Mouse (Mus musculus) neural tube, embryonic 12.5 days (tissue): ENCODE data around the gene Gm6358. TPM values are rescaled to one million over a fixed set of nuclear protein-coding genes. Genes with fewer than 3 reads are reported as not detected.
"Not testable (repeated sequence)": the region's sequence is repeated elsewhere in the genome, so short reads cannot be mapped to it uniquely, and the experiment has no call there.

Source experiments
- ATAC-seq: fragments of 200-750 bp; cut with Nextera tagmentation; 2 replicates; pipeline ENCODE4 v1.8.0; 2017; ENCODE audit warnings: low read depth, mild to moderate bottlenecking, moderate TSS enrichment, moderate library complexity; ENCODE audit not compliant: low FRiP score
- H3K27ac ChIP-seq: fragments of 300-500 bp; sonication (generic); 2 replicates; pipeline ENCODE4 v1.5.1; 2016
- H3K27me3 ChIP-seq: fragments of 300-500 bp; sonication (generic); replicated peaks from 2 replicates; pipeline ENCODE4 v1.6.1; 2016; ENCODE audit warnings: mild to moderate bottlenecking
- H3K36me3 ChIP-seq: fragments of 300-500 bp; sonication (generic); 2 replicates; pipeline ENCODE4 v1.6.1; 2016; ENCODE audit warnings: mild to moderate bottlenecking
- H3K4me1 ChIP-seq: fragments of 300-500 bp; sonication (generic); 2 replicates; pipeline ENCODE4 v1.6.1; 2016
- H3K4me2 ChIP-seq: fragments of 300-500 bp; sonication (generic); replicated peaks from 2 replicates; pipeline ENCODE4 v1.6.1; 2016; ENCODE audit warnings: mild to moderate bottlenecking
- H3K4me3 ChIP-seq: fragments of 300-500 bp; sonication (generic); 2 replicates; pipeline ENCODE4 v1.5.1; 2016
- H3K9ac ChIP-seq: fragments of 300-500 bp; sonication (generic); 2 replicates; pipeline ENCODE4 v1.6.1; 2016; ENCODE audit warnings: mild to moderate bottlenecking
- H3K9me3 ChIP-seq: fragments of 300-500 bp; sonication (generic); 2 replicates; pipeline ENCODE4 v1.6.1; 2016; ENCODE audit warnings: mild to moderate bottlenecking
- WGBS: fragments of 180-500 bp; shearing (Covaris S2); methylation state at CpG from one replicate; pipeline ENCODE4 v1.1.7; 2016; 5-methylcytosine and 5-hydroxymethylcytosine counted together
- polyA plus RNA-seq: library from polyadenylated mRNA; unstranded; fragments of >200 nt; fragmentation: Nextera tagmentation; extraction: Ambion mirVana; gene quantifications from 2 replicates; pipeline ENCODE4 v1.2.1, GENCODE M21; 2016

Gene Gm6358
- polyA plus RNA-seq, result not detected in 2 replicates

DNA sequence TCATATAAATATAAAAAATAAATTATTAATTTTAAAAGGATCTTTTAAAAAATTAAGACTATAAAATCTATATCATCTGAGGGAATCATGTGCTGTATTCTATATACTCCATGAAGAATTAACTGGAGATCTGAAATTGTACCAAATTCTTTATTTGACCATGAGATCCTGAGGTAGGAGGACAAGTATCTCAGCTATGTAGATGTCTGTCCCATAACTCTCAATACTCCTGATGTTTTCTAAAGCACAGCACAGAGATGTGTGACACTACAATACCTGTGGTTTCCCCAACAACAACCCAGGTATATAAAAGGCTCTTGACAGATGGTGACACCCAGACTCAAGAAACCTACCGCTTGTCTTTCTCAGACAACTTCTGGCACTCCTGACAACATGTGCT lies at the start of gene Gm6358:
Gm6358 (plus strand) TSS at position 301 of the 400 bp plus-strand sequence.
- 96% methylated on average over 1 of the region's 1 CpGs for WGBS
- ATAC-seq, result no peak
- H3K27ac ChIP-seq, result no peak within 1 kb of the TSS
- H3K4me3 ChIP-seq, result no peak within 1 kb of the TSS
- H3K4me2 ChIP-seq, result no peak within 1 kb of the TSS
- no peaks in the 10 kb centered on the region for H3K4me1 ChIP-seq
- no peak within 1 kb of the TSS for H3K9ac ChIP-seq
- H3K9me3 ChIP-seq, result no peaks in the 10 kb centered on the region
- no peaks in the 10 kb centered on the region for H3K36me3 ChIP-seq
- no peaks in the 10 kb centered on the region for H3K27me3 ChIP-seq

- H3K36me3 ChIP-seq, result no peaks in the 10 kb centered on the region
- no peak within 1 kb of the TSS for H3K9ac ChIP-seq
- no peaks in the 10 kb centered on the region for H3K4me1 ChIP-seq
- WGBS, result 90% methylated on average over 1 of the region's 1 CpGs
- no peak within 1 kb of the TSS for H3K4me3 ChIP-seq
- H3K27ac ChIP-seq, result no peak within 1 kb of the TSS
- no peaks in the 10 kb centered on the region for H3K9me3 ChIP-seq
- ATAC-seq, result no peak
- no peak within 1 kb of the TSS for H3K4me2 ChIP-seq
- H3K27me3 ChIP-seq, result no peaks in the 10 kb centered on the region
Measured at GRCm38 (mm10) chr16:89150786-89151185, 10.1 kb downstream of the Gm6358 start, which contains the start of gene Gm10061. Gene Gm10061 (plus strand): TSS chr16:89151086.

- no peak for ATAC-seq
- WGBS, result 88% methylated on average over 4 of the region's 4 CpGs
Measured at GRCm38 (mm10) chr16:89157652-89158051, 17.0 kb downstream of the Gm6358 start, which contains the start of gene Gm9789. Gene Gm9789 (plus strand): TSS chr16:89157952.

GRCm38 (mm10) chr16:89169190-89169589 lies 28.5 kb downstream of the Gm6358 start, which contains the start of gene Gm7735:
Gene Gm7735 (plus strand): TSS chr16:89169490.
- not testable (repeated sequence) for H3K9me3 ChIP-seq, H3K4me1 ChIP-seq, H3K4me3 ChIP-seq, H3K27me3 ChIP-seq, H3K27ac ChIP-seq, H3K9ac ChIP-seq, H3K4me2 ChIP-seq, ATAC-seq, H3K36me3 ChIP-seq

More at GRCm38 (mm10) chr16:89157652-89158051, 17.0 kb downstream of the Gm6358 start, which contains the start of gene Gm9789:
- Histone ChIP-seq H3K9ac (no peak within 1 kb of the TSS), H3K27ac (no peak within 1 kb of the TSS), H3K36me3 (no peaks in the 10 kb centered on the region), H3K4me2 (no peak within 1 kb of the TSS), H3K9me3 (no peaks in the 10 kb centered on the region), H3K4me3 (no peak within 1 kb of the TSS), H3K4me1 (no peaks in the 10 kb centered on the region), H3K27me3 (no peaks in the 10 kb centered on the region)

DNA sequence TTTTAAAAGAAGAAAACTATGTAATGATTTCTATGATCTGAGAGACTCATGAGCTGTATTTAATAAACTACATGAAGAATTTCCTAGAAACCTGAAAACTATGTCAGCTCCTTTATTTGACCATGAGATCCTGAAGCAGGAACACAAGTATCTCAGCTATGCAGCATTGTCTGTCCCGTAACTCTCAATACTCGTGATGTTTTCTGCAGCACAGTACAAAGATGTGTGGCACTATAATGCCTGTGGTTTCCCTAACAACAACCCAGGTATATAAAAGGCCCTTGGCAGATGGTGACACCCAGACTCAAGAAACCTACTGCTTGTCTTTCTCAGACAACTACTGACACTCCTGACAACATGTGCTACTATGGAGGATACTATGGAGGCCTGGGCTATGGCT lies 33.8 kb downstream of the Gm6358 start, which contains the start of gene 1110057P08Rik:
1110057P08Rik (plus strand) TSS at position 301 of the 400 bp plus-strand sequence.
- no peaks in the 10 kb centered on the region for H3K4me1 ChIP-seq
- H3K4me2 ChIP-seq, result no peak within 1 kb of the TSS
- 76% methylated on average over 2 of the region's 2 CpGs for WGBS
- no peaks in the 10 kb centered on the region for H3K27me3 ChIP-seq
- H3K9me3 ChIP-seq, result no peaks in the 10 kb centered on the region
- H3K36me3 ChIP-seq, result no peaks in the 10 kb centered on the region
- no peak within 1 kb of the TSS for H3K27ac ChIP-seq
- H3K9ac ChIP-seq, result no peak within 1 kb of the TSS
- no peak for ATAC-seq
- H3K4me3 ChIP-seq, result no peak within 1 kb of the TSS

DNA sequence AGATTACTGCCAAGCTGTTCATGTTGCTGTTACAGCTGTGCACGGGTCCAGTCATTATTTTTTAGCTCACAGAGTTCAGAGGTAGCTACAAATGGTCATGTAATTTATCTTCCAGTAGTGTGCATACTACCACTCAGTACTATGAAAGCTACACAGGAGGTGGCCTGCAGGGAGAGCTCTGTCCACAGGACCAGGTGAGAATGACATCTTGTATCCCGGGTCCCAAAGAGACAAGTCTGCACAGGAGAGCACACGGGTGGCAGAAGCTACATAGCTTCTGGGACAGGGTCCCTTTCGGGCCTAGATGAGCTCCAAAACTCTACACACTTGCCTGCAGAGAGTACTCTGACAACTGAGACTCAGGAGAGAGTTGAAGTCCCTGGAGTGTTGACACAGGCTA lies 48.0 kb downstream of the Gm6358 start:
- no peak overlapping the region for H3K27ac ChIP-seq
- no peaks in the 10 kb centered on the region for H3K36me3 ChIP-seq
- no peak overlapping the region for H3K4me3 ChIP-seq
- H3K4me2 ChIP-seq, result no peak overlapping the region
- H3K4me1 ChIP-seq, result no peaks in the 10 kb centered on the region
- ATAC-seq, result no peak
- no peak overlapping the region for H3K9ac ChIP-seq
- no peaks in the 10 kb centered on the region for H3K27me3 ChIP-seq
- WGBS, result 84% methylated on average over 4 of the region's 4 CpGs
- H3K9me3 ChIP-seq, result no peaks in the 10 kb centered on the region

Other genes with a start within 250 kb of the Gm6358 start
- gene Krtap19-5, start 244.4 kb upstream of the Gm6358 start, polyA plus RNA-seq, result not detected in 2 replicates
- not detected in 2 replicates for gene Krtap19-9b, start 208.6 kb upstream of the Gm6358 start, polyA plus RNA-seq
- gene Krtap16-3, start 178.0 kb upstream of the Gm6358 start, polyA plus RNA-seq, result not detected in 2 replicates
- not detected in 2 replicates for gene Krtap22-2, start 130.1 kb upstream of the Gm6358 start, polyA plus RNA-seq
- gene Gm10229, start 125.6 kb upstream of the Gm6358 start, polyA plus RNA-seq, result not detected in 2 replicates
- not detected in 2 replicates for gene Krtap6-1, start 109.2 kb upstream of the Gm6358 start, polyA plus RNA-seq
- gene Gm10228, start 99.4 kb upstream of the Gm6358 start, polyA plus RNA-seq, result not detected in 2 replicates
- not detected in 2 replicates for gene Krtap6-5, start 93.0 kb upstream of the Gm6358 start, polyA plus RNA-seq
- gene 1110025L11Rik, start 76.8 kb upstream of the Gm6358 start, polyA plus RNA-seq, result not detected in 2 replicates
- gene Krtap6-3, start 56.8 kb upstream of the Gm6358 start, polyA plus RNA-seq, result not detected in 2 replicates
- gene Gm10061, start 10.2 kb downstream of the Gm6358 start, polyA plus RNA-seq, result not detected in 2 replicates
- not detected in 2 replicates for gene Gm9789, start 17.1 kb downstream of the Gm6358 start, polyA plus RNA-seq
- not detected in 2 replicates for gene Gm7735, start 28.6 kb downstream of the Gm6358 start, polyA plus RNA-seq
- not detected in 2 replicates for gene 1110057P08Rik, start 33.9 kb downstream of the Gm6358 start, polyA plus RNA-seq
- not detected in 2 replicates for gene Krtap20-2, start 65.0 kb downstream of the Gm6358 start, polyA plus RNA-seq